Mouse (Mus musculus): ENCODE data around the gene Csf3. TPM values are rescaled to one million over a fixed set of nuclear protein-coding genes. Genes with fewer than 3 reads are reported as not detected.
A peak's percentile ranks its signal among the peaks of the same experiment; 100 is the strongest.
"Not testable (repeated sequence)": the region's sequence is repeated elsewhere in the genome, so short reads cannot be mapped to it uniquely, and the experiment has no call there.

Gene Csf3
- polyA plus RNA-seq, 1 experiment from 2014 or later = not detected

GRCm38 (mm10) chr11:98672482-98672881 is 28.6 kb upstream of the Csf3 start:
- H3K4me2 ChIP-seq (replicated peaks; ENCODE audit: low read depth, low read length) = no peak overlapping the region
- ATAC-seq (no peak), DNase-seq (ENCODE audit: low spot score) (no peak)
- no peak overlapping the region for H3K27ac ChIP-seq (ENCODE audit: low read length)
- no peak overlapping the region for H3K9ac ChIP-seq (replicated peaks; ENCODE audit: low read depth)
- H3K27me3 ChIP-seq (replicated peaks; ENCODE audit: insufficient read depth, low read length) = no peaks in the 10 kb centered on the region
- no peaks in the 10 kb centered on the region for H3K4me1 ChIP-seq (ENCODE audit: insufficient read depth, low read depth, low read length)
- no peak overlapping the region for H3K4me3 ChIP-seq (ENCODE audit: low read depth, low read length)
- WGBS = 66% methylated on average over 5 of the region's 5 CpGs
- no peaks in the 10 kb centered on the region for H3K9me3 ChIP-seq (ENCODE audit: low read length)
- no peaks in the 10 kb centered on the region for H3K36me3 ChIP-seq (ENCODE audit: insufficient read depth, low read length)
- TF ChIP-seq CTCF (IDR thresholded peaks at IDR 0.05) (no peak), EP300 (IDR thresholded peaks at IDR 0.05) (no peak)

GRCm38 (mm10) chr11:98673136-98673535 is 27.9 kb upstream of the Csf3 start:
- not testable (repeated sequence) for H3K9ac ChIP-seq (replicated peaks; ENCODE audit: low read depth); H3K4me3 ChIP-seq (ENCODE audit: low read depth, low read length); H3K4me2 ChIP-seq (replicated peaks; ENCODE audit: low read depth, low read length); H3K9me3 ChIP-seq (ENCODE audit: low read length); H3K27ac ChIP-seq (ENCODE audit: low read length); H3K36me3 ChIP-seq (ENCODE audit: insufficient read depth, low read length); H3K4me1 ChIP-seq (ENCODE audit: insufficient read depth, low read depth, low read length); H3K27me3 ChIP-seq (replicated peaks; ENCODE audit: insufficient read depth, low read length)
- ATAC-seq (peak; percentile 79), DNase-seq (ENCODE audit: low spot score) (peak; percentile 70)
- 6% methylated on average over 6 of the region's 7 CpGs for WGBS
- peak; percentile 72 for TF ChIP-seq CTCF (IDR thresholded peaks at IDR 0.05)

GRCm38 (mm10) chr11:98675829-98676363 is 25.2 kb upstream of the Csf3 start:
- Histone ChIP-seq H3K9me3 (ENCODE audit: low read length) (no peaks in the 10 kb centered on the region), H3K9ac (replicated peaks; ENCODE audit: low read depth) (no peak overlapping the region), H3K27me3 (replicated peaks; ENCODE audit: insufficient read depth, low read length) (no peaks in the 10 kb centered on the region), H3K4me3 (ENCODE audit: low read depth, low read length) (no peak overlapping the region), H3K36me3 (ENCODE audit: insufficient read depth, low read length) (no peaks in the 10 kb centered on the region), H3K27ac (ENCODE audit: low read length) (no peak overlapping the region), H3K4me2 (replicated peaks; ENCODE audit: low read depth, low read length) (no peak overlapping the region), H3K4me1 (ENCODE audit: insufficient read depth, low read depth, low read length) (no peaks in the 10 kb centered on the region)
- TF ChIP-seq EP300 (IDR thresholded peaks at IDR 0.05) (no peak), CTCF (IDR thresholded peaks at IDR 0.05) (no peak)
- no peak for ATAC-seq
- WGBS = 35% methylated on average over 7 of the region's 7 CpGs
- DNase-seq (ENCODE audit: low spot score) = no peak

GRCm38 (mm10) chr11:98680023-98680422 is 21.0 kb upstream of the Csf3 start:
- ATAC-seq = no peak
- TF ChIP-seq EP300 (IDR thresholded peaks at IDR 0.05) (no peak), CTCF (IDR thresholded peaks at IDR 0.05) (peak; percentile 41)
- Histone ChIP-seq H3K27me3 (replicated peaks; ENCODE audit: insufficient read depth, low read length) (no peaks in the 10 kb centered on the region), H3K27ac (ENCODE audit: low read length) (no peak overlapping the region), H3K4me3 (ENCODE audit: low read depth, low read length) (no peak overlapping the region), H3K4me1 (ENCODE audit: insufficient read depth, low read depth, low read length) (peaks cover 7% of the 10 kb centered on the region; the same call in 1 of the 2 replicates), H3K9ac (replicated peaks; ENCODE audit: low read depth) (no peak overlapping the region), H3K4me2 (replicated peaks; ENCODE audit: low read depth, low read length) (no peak overlapping the region), H3K36me3 (ENCODE audit: insufficient read depth, low read length) (no peaks in the 10 kb centered on the region), H3K9me3 (ENCODE audit: low read length) (no peaks in the 10 kb centered on the region)
- 100% methylated on average over 1 of the region's 1 CpGs for WGBS
- DNase-seq (ENCODE audit: low spot score) = no peak

GRCm38 (mm10) chr11:98680595-98680994 is 20.5 kb upstream of the Csf3 start:
- not testable (repeated sequence) for H3K4me2 ChIP-seq (replicated peaks; ENCODE audit: low read depth, low read length); H3K9ac ChIP-seq (replicated peaks; ENCODE audit: low read depth); H3K4me3 ChIP-seq (ENCODE audit: low read depth, low read length); DNase-seq (ENCODE audit: low spot score); ATAC-seq; H3K27ac ChIP-seq (ENCODE audit: low read length); H3K9me3 ChIP-seq (ENCODE audit: low read length); H3K4me1 ChIP-seq (ENCODE audit: insufficient read depth, low read depth, low read length); H3K27me3 ChIP-seq (replicated peaks; ENCODE audit: insufficient read depth, low read length); H3K36me3 ChIP-seq (ENCODE audit: insufficient read depth, low read length)
- WGBS = 90% methylated on average over 4 of the region's 4 CpGs

- WGBS = 77% methylated on average over 4 of the region's 4 CpGs
- TF ChIP-seq EP300 (IDR thresholded peaks at IDR 0.05) (no peak), CTCF (IDR thresholded peaks at IDR 0.05) (no peak)
Observed at GRCm38 (mm10) chr11:98681186-98681585, 19.9 kb upstream of the Csf3 start.

More at GRCm38 (mm10) chr11:98681186-98681585, 19.9 kb upstream of the Csf3 start:
- peaks cover 7% of the 10 kb centered on the region; the same call in 1 of the 2 replicates for H3K4me1 ChIP-seq (ENCODE audit: insufficient read depth, low read depth, low read length)
- H3K4me2 ChIP-seq (replicated peaks; ENCODE audit: low read depth, low read length) = no peak overlapping the region
- ATAC-seq (no peak), DNase-seq (ENCODE audit: low spot score) (no peak)
- peaks cover 8% of the 10 kb centered on the region; the same call in 1 of the 2 replicates for H3K36me3 ChIP-seq (ENCODE audit: insufficient read depth, low read length)
- no peak overlapping the region for H3K4me3 ChIP-seq (ENCODE audit: low read depth, low read length)
- H3K9me3 ChIP-seq (ENCODE audit: low read length) = no peaks in the 10 kb centered on the region
- H3K27ac ChIP-seq (ENCODE audit: low read length) = no peak overlapping the region
- no peak overlapping the region for H3K9ac ChIP-seq (replicated peaks; ENCODE audit: low read depth)
- H3K27me3 ChIP-seq (replicated peaks; ENCODE audit: insufficient read depth, low read length) = no peaks in the 10 kb centered on the region

All from lung, postnatal 0 days (tissue).